Mouse (Mus musculus) intestine, embryonic 15.5 days (tissue): ENCODE measurements around the gene Gart. TPM values are rescaled to one million over a fixed set of nuclear protein-coding genes. Genes with fewer than 3 reads are reported as not detected.

Source experiments
- ATAC-seq: fragments of 200-750 bp; cut with Nextera tagmentation; 2 replicates; pipeline ENCODE4 v1.8.0; 2017; ENCODE audit warnings: moderate TSS enrichment, moderate library complexity
- H3K27ac ChIP-seq: fragments of 300-500 bp; sonication (generic); 2 replicates; pipeline ENCODE4 v1.5.1; 2015; ENCODE audit warnings: mild to moderate bottlenecking, inconsistent platforms
- H3K27me3 ChIP-seq: fragments of 300-500 bp; sonication (generic); replicated peaks from 2 replicates; pipeline ENCODE4 v1.6.1; 2015; ENCODE audit warnings: inconsistent platforms
- H3K36me3 ChIP-seq: fragments of 300-500 bp; sonication (generic); 2 replicates; pipeline ENCODE4 v1.6.1; 2015; ENCODE audit warnings: inconsistent platforms
- H3K4me1 ChIP-seq: fragments of 300-500 bp; sonication (generic); replicated peaks from 2 replicates; pipeline ENCODE4 v1.6.1; 2015; ENCODE audit warnings: inconsistent platforms
- H3K4me2 ChIP-seq: fragments of 300-500 bp; sonication (generic); replicated peaks from 2 replicates; pipeline ENCODE4 v1.6.1; 2015; ENCODE audit warnings: mild to moderate bottlenecking, inconsistent platforms
- H3K4me3 ChIP-seq: fragments of 300-500 bp; sonication (generic); replicated peaks from 2 replicates; pipeline ENCODE4 v1.5.1; 2015; ENCODE audit warnings: inconsistent platforms
- H3K9ac ChIP-seq: fragments of 300-500 bp; sonication (generic); 2 replicates; pipeline ENCODE4 v1.6.1; 2015; ENCODE audit warnings: inconsistent platforms
- H3K9me3 ChIP-seq: fragments of 300-500 bp; sonication (generic); 2 replicates; pipeline ENCODE4 v1.6.1; 2016; ENCODE audit warnings: inconsistent platforms
- WGBS: fragments of 180-500 bp; shearing (Covaris S2); methylation state at CpG from one replicate; pipeline ENCODE4 v1.1.7; 2015; 5-methylcytosine and 5-hydroxymethylcytosine counted together
- polyA plus RNA-seq: library from polyadenylated mRNA; unstranded; fragments of >200 nt; fragmentation: Nextera tagmentation; extraction: Ambion mirVana; gene quantifications from 2 replicates; pipeline ENCODE4 v1.2.1, GENCODE M21; 2015

Gene Gart
- polyA plus RNA-seq, 1 experiment from 2014 or later = 107 TPM

- ATAC-seq = no peak
- H3K36me3 ChIP-seq = peaks cover 49% of the 10 kb centered on the region
These were observed 17.0 kb upstream of the Gart start for GRCm38 (mm10) chr16:91663795-91664194.

GRCm38 (mm10) chr16:91662336-91662735, 15.6 kb upstream of the Gart start:
- no peak overlapping the region for H3K9ac ChIP-seq
- H3K9me3 ChIP-seq = no peaks in the 10 kb centered on the region
- peaks cover 62% of the 10 kb centered on the region for H3K36me3 ChIP-seq
- H3K4me2 ChIP-seq = no peak overlapping the region
- WGBS = 96% methylated on average over 16 of the region's 16 CpGs
- H3K27me3 ChIP-seq = no peaks in the 10 kb centered on the region
- H3K27ac ChIP-seq = no peak overlapping the region
- H3K4me1 ChIP-seq = no peaks in the 10 kb centered on the region
- H3K4me3 ChIP-seq = no peak overlapping the region
- no peak for ATAC-seq

More at GRCm38 (mm10) chr16:91663795-91664194, 17.0 kb upstream of the Gart start:
- Histone ChIP-seq H3K4me3 (no peak overlapping the region), H3K27ac (no peak overlapping the region), H3K4me1 (no peaks in the 10 kb centered on the region), H3K9me3 (no peaks in the 10 kb centered on the region), H3K9ac (no peak overlapping the region), H3K27me3 (no peaks in the 10 kb centered on the region), H3K4me2 (no peak overlapping the region)
- WGBS = 91% methylated on average over 3 of the region's 3 CpGs

GRCm38 (mm10) chr16:91661397-91661796, 14.6 kb upstream of the Gart start:
- 68% methylated on average over 1 of the region's 1 CpGs for WGBS
- no peaks in the 10 kb centered on the region for H3K9me3 ChIP-seq
- H3K4me3 ChIP-seq = no peak overlapping the region
- no peak overlapping the region for H3K9ac ChIP-seq
- H3K4me2 ChIP-seq = no peak overlapping the region
- no peaks in the 10 kb centered on the region for H3K27me3 ChIP-seq
- ATAC-seq = no peak
- no peak overlapping the region for H3K27ac ChIP-seq
- peaks cover 67% of the 10 kb centered on the region for H3K36me3 ChIP-seq
- no peaks in the 10 kb centered on the region for H3K4me1 ChIP-seq

- WGBS = 95% methylated on average over 20 of the region's 20 CpGs
- Histone ChIP-seq H3K4me3 (no peak overlapping the region), H3K36me3 (peaks cover 70% of the 10 kb centered on the region), H3K9ac (no peak overlapping the region), H3K27ac (no peak overlapping the region), H3K4me2 (no peak overlapping the region), H3K4me1 (no peaks in the 10 kb centered on the region), H3K9me3 (no peaks in the 10 kb centered on the region), H3K27me3 (no peaks in the 10 kb centered on the region)
- no peak for ATAC-seq
These were observed 13.0 kb upstream of the Gart start for GRCm38 (mm10) chr16:91659798-91660197.

GRCm38 (mm10) chr16:91658471-91658870, 11.7 kb upstream of the Gart start:
- Histone ChIP-seq H3K27ac (no peak overlapping the region), H3K4me3 (no peak overlapping the region), H3K4me2 (no peak overlapping the region), H3K9me3 (no peaks in the 10 kb centered on the region), H3K36me3 (peaks cover 68% of the 10 kb centered on the region), H3K9ac (no peak overlapping the region), H3K4me1 (no peaks in the 10 kb centered on the region), H3K27me3 (no peaks in the 10 kb centered on the region)
- 94% methylated on average over 5 of the region's 5 CpGs for WGBS
- ATAC-seq = no peak

- ATAC-seq = peak; percentile 35; the same call in 1 of the 2 replicates
- no peak overlapping the region for H3K9ac ChIP-seq
- H3K4me1 ChIP-seq = 0 out of 2 replicates have a peak, but pooled peaks cover under 1% of the 10 kb centered on the region
- 97% methylated on average over 17 of the region's 17 CpGs for WGBS
- H3K9me3 ChIP-seq = no peaks in the 10 kb centered on the region
- H3K27me3 ChIP-seq = no peaks in the 10 kb centered on the region
- H3K27ac ChIP-seq = no peak overlapping the region
- peaks cover 64% of the 10 kb centered on the region for H3K36me3 ChIP-seq
- no peak overlapping the region for H3K4me2 ChIP-seq
- H3K4me3 ChIP-seq = no peak overlapping the region
These were observed 10.5 kb upstream of the Gart start for GRCm38 (mm10) chr16:91657285-91657684.

GRCm38 (mm10) chr16:91655285-91655684, 8.5 kb upstream of the Gart start:
- Histone ChIP-seq H3K9ac (no peak overlapping the region), H3K4me3 (no peak overlapping the region), H3K4me2 (no peak overlapping the region), H3K9me3 (no peaks in the 10 kb centered on the region), H3K4me1 (peaks cover 4% of the 10 kb centered on the region; the same call in 1 of the 2 replicates), H3K27ac (no peak overlapping the region), H3K27me3 (no peaks in the 10 kb centered on the region), H3K36me3 (peaks cover 67% of the 10 kb centered on the region)
- ATAC-seq = no peak
- WGBS = 95% methylated on average over 9 of the region's 9 CpGs

GRCm38 (mm10) chr16:91652191-91652590, 5.4 kb upstream of the Gart start:
- WGBS = 93% methylated on average over 3 of the region's 3 CpGs
- Histone ChIP-seq H3K27ac (no peak overlapping the region), H3K9me3 (no peaks in the 10 kb centered on the region), H3K36me3 (peaks cover 36% of the 10 kb centered on the region), H3K27me3 (no peaks in the 10 kb centered on the region), H3K4me3 (no peak overlapping the region), H3K4me1 (peaks cover 8% of the 10 kb centered on the region; the same call in 1 of the 2 replicates), H3K9ac (no peak overlapping the region), H3K4me2 (no peak overlapping the region)
- no peak for ATAC-seq

- no peak overlapping the region for H3K4me3 ChIP-seq
- no peak overlapping the region for H3K9ac ChIP-seq
- H3K36me3 ChIP-seq = peaks cover 12% of the 10 kb centered on the region
- H3K27me3 ChIP-seq = no peaks in the 10 kb centered on the region
- H3K27ac ChIP-seq = no peak overlapping the region
- ATAC-seq = no peak
- H3K4me2 ChIP-seq = no peak overlapping the region
- no peaks in the 10 kb centered on the region for H3K9me3 ChIP-seq
- peaks cover 10% of the 10 kb centered on the region; the same call in 1 of the 2 replicates for H3K4me1 ChIP-seq
These were observed 3.0 kb upstream of the Gart start for GRCm38 (mm10) chr16:91649781-91650180.

GRCm38 (mm10) chr16:91649246-91649645, 2.5 kb upstream of the Gart start:
- Histone ChIP-seq H3K27me3 (no peaks in the 10 kb centered on the region), H3K4me3 (peak overlapping the region; percentile 19), H3K4me2 (peak overlapping the region; percentile 48), H3K4me1 (peaks cover 13% of the 10 kb centered on the region; the same call in 1 of the 2 replicates), H3K27ac (no peak overlapping the region), H3K9ac (peak overlapping the region; percentile 3; the same call in 1 of the 2 replicates), H3K9me3 (no peaks in the 10 kb centered on the region), H3K36me3 (peaks cover 10% of the 10 kb centered on the region)
- WGBS = 56% methylated on average over 3 of the region's 3 CpGs
- no peak for ATAC-seq

- Histone ChIP-seq H3K4me3 (peak overlapping the region; percentile 60), H3K27me3 (no peaks in the 10 kb centered on the region), H3K36me3 (peaks cover 10% of the 10 kb centered on the region), H3K27ac (peak overlapping the region; percentile 92), H3K9ac (peak overlapping the region; percentile 83), H3K4me2 (peak overlapping the region; percentile 46), H3K9me3 (no peaks in the 10 kb centered on the region), H3K4me1 (peaks cover 13% of the 10 kb centered on the region; the same call in 1 of the 2 replicates)
- ATAC-seq = peak; percentile 73
- under 1% methylated on average over 25 of the region's 25 CpGs for WGBS
These were observed 1.4 kb upstream of the Gart start for GRCm38 (mm10) chr16:91648220-91648550.

- no peaks in the 10 kb centered on the region for H3K9me3 ChIP-seq
- peak; percentile 96 for ATAC-seq
- WGBS = under 1% methylated on average over 69 of the region's 70 CpGs
- no peaks in the 10 kb centered on the region for H3K27me3 ChIP-seq
- peak within 1 kb of the TSS; percentile 83 for H3K9ac ChIP-seq
- H3K4me3 ChIP-seq = peak within 1 kb of the TSS; percentile 60
- H3K27ac ChIP-seq = peak within 1 kb of the TSS; percentile 97
- H3K36me3 ChIP-seq = peaks cover 10% of the 10 kb centered on the region
- peaks cover 13% of the 10 kb centered on the region; the same call in 1 of the 2 replicates for H3K4me1 ChIP-seq
- peak within 1 kb of the TSS; percentile 94 for H3K4me2 ChIP-seq
These were observed 888 bp upstream of the Gart start, which contains the start of gene Son for GRCm38 (mm10) chr16:91647461-91648219. Gene Son, plus strand, starts transcription at chr16:91647506.
